Mouse (Mus musculus) adrenal gland, postnatal 14 days (tissue): ENCODE data around the gene Cd34. TPM values are rescaled to one million over a fixed set of nuclear protein-coding genes. Genes with fewer than 3 reads are reported as not detected.

Experiments used
- DNase-seq: peaks from one replicate; pipeline ENCODE4 v3.0.0; 2021; ENCODE audit warnings: mixed read lengths
- long read RNA-seq, 2 experiments: library from polyadenylated mRNA; stranded (forward); transcript quantifications; one replicate each; pipeline ENCODE4 v2.0.0; 2021
- total RNA-seq: library from RNA; stranded (reverse); gene quantifications from 2 replicates; pipeline ENCODE4 v1.2.3, GENCODE M21; 2021

Cd34 gene
- 79.3 and 95.3 TPM in 2 replicates for total RNA-seq
- long read RNA-seq, experiment 1, transcript Cd34-202 (8 exons, 2,554 nt), result minor isoform, 20 of 89 reads
- long read RNA-seq, experiment 1, transcript Cd34-201 (8 exons, 2,454 nt), result major isoform, 56 of 89 reads
- long read RNA-seq, experiment 1, partial matches to known transcripts, result 12 of 89 reads
- long read RNA-seq, experiment 1, other reads (novel, unspliced or antisense), result 1 of 89 reads
- long read RNA-seq, experiment 2, transcript Cd34-201 (8 exons, 2,454 nt), result major isoform, 35 of 73 reads
- long read RNA-seq, experiment 2, transcript Cd34-202 (8 exons, 2,554 nt), result minor isoform, 29 of 73 reads
- long read RNA-seq, experiment 2, partial matches to known transcripts, result 5 of 73 reads
- long read RNA-seq, experiment 2, other reads (novel, unspliced or antisense), result 4 of 73 reads

DNA sequence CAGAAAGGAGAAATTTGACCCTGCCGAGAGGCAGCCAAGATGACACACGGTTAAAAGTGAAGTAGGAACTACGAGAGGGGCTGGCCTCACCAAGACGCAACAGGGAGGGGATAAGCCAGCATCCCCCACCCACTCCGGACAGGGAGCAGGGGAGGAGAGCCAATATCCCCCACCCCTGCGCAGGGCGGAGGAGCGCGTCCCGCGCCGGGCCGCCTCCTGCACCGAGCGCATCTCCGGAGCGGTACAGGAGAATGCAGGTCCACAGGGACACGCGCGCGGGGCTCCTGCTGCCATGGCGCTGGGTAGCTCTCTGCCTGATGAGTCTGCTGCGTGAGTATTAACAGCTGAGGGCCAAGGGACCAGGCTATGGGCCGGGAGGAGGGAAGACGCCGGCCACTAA lies at the start of gene Cd34:
Cd34 (plus strand) TSS at position 105 of the 400 bp plus-strand sequence.
- DNase-seq, result peak; percentile 78

DNA sequence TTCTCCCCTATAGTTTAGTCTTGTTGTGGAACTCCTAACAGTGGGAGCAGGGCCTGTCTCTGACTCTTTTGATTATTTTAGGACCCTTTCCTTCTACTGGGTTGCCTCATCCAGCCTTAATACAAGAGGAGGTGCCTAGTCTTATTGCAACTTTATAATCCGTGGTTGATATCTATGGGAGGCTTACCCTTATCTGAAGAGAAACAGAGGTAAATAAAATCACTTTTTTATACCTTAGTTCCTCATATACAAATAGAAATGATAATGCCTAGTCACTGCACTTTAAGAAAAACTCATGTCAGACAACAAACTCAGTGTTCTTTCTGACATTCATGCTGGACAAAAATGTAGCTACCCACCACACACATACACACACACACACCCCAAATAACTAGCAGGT lies 44.1 kb upstream of the Cd34 start:
- no peak for DNase-seq

DNA sequence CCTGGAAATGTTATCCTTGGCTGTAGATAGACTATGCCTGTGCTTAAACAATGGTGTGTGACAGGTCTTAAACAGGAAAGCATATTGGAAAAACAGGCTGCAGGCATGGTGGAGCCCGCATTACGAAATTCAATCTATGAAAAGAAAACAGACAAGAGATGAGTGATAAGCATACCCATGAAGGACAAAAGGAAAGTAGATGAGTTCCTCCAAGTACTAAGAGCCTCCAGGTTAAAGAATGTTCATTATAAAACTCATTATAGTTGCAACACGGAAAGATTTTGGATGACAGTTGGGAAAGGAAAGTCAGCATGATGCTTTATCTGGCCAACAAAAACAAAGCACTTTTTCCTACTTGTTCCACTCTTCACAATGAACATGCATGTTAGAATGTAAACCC lies 43.3 kb upstream of the Cd34 start:
- DNase-seq, result no peak

DNA sequence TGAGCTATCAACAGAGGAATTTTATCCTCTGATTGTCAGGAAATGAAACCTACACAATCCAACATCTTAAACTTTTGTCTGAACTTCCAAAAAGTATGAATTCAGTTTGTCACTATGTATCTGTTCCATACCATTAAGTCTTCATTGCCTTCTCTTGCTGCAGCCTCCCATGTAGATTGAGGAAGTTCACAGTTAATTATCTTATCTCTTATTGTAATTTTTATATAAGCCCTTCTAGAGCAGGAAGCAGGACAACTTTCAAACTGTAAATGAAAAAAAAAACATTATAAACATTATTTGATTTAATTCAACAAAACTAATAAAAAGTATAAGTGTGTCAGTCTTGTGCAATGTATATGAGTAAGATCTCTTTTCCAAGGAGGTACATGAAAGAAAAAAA lies 37.5 kb upstream of the Cd34 start:
- no peak for DNase-seq

DNA sequence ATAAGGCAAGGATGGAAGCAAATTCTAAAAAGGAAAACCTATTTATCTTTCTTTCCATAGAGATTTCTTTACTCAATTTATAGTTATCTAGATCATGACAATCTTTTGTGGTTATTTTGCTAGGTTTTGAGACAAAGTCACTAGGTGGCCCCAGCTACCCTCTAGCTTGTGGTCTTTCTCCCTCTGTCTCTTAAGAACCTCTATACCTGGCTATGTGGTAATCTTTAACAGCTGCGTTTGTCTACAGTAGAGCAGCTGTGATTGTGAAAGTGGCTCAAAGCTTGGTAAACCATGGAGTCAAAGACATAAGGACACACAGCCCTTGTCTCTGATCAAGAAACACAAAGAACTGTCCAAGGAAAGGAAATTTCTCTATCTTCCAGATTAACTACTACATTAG lies 36.8 kb upstream of the Cd34 start:
- no peak for DNase-seq

DNA sequence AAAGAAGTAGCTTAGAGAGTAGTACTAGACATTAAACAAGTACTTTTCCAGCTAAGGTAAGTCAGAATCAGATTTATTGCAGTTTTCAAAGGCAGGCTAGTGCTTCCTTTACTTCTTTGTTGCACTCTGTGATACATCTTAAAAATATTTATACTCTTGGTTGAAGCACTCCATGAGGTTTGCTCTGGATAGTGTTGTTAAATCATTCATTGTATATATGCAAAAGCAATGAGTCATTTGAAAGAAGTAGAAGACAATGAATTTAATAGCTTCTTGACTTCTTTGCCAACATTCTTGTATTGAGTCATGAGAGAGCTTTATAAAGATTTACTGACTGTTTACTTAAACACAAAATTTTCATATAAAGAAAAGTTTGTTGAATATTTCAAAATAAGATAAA lies 29.7 kb upstream of the Cd34 start:
- DNase-seq, result no peak

DNA sequence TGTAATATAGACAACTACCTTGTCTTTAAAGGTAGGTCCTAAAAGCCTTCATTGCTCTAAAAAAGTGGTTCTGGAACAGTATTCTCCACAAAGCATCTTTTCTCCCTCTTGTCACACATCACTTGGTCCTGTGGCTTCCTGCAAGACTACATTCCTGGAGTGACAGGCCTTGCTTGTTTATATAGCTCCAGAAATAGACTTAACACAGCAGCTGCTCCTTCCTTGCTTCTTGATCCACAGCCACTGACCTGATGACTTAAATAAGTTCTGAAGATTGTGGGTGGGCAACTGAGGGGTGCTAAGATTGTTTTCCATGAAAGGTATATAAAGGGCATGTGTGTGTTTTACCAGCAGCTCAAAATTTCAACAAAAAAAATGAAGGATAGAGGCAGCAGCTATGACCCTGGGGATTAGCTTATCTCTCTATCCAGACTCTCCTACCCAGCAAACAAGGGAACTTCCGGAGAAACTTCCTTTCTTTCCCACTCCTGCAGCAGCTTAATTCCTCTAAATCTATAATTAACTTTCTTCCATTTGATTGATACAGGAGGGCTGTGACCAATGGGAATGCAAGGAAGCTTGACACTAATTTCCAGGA lies 12.8 kb upstream of the Cd34 start:
- no peak for DNase-seq

DNA sequence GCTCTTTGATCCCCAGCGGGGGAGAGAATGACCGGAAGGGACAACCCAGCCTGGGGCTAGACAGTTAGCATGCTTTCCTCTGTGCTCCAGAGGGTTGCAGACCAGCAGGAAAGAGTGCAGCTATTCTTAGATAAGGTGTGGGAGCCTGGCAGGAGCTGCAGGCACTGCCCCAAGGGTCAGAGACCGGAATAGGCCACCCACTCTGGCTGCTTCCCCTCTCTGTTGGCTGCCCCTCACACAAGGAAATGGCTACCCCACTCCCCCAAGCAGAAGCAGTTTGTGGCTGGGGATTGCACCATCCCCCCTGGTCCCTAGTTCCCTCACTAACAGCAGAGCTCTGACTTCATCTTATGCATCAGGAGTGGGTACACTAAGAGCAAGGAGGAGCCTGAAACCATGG lies 10.7 kb upstream of the Cd34 start:
- peak; percentile 24 for DNase-seq

DNA sequence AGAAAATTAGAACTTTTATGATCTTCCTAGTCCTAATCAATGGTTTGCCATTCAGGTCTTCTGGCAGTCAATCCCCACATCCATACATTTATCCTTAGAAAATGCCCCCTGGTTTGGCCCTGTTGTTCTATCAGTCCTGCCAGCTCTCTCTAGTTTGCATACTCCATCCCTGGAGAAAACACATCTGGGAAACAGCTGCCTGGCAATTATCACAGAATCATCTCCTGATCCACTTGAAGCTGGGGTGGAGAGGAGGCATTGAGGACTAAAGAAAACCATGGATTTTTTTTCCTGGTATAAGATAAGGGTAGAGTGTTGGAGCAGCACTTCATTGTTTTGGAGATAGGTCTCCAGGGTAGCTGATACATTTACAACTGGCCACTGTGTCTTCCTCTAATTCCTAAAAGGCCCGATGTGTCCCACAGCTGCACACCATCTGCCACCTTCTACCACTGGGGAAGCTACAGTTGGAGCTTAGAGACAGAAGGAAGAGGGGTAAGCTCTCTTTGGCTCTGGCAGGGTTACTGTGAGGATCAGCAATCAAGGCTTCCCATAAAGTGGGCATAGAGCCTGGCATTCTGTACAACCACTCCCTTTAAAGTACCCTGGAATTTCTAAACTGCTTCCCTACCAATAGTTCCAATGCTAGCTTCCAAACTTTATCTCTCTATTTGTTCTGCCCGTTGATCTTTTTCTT lies 9.2 kb upstream of the Cd34 start:
- DNase-seq, result no peak

DNA sequence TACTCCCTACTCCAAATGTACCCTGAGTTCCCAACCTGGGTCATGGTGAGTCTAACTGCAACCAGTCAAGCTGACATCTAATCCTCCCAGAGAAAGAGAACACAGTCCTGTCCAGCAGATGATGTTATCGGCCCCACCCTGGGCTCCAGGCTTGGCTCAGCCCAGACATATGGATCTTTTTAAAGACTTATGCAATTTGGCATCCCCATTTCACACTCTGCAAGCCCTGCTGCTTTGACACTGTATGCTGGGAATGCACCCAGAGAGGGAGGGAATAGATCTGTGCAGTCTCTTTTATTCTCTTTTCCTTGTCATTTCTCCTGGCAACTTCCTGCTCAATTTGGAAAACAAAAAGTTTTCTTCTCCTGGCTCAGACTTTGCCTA lies 8.7 kb upstream of the Cd34 start:
- DNase-seq, result no peak

DNA sequence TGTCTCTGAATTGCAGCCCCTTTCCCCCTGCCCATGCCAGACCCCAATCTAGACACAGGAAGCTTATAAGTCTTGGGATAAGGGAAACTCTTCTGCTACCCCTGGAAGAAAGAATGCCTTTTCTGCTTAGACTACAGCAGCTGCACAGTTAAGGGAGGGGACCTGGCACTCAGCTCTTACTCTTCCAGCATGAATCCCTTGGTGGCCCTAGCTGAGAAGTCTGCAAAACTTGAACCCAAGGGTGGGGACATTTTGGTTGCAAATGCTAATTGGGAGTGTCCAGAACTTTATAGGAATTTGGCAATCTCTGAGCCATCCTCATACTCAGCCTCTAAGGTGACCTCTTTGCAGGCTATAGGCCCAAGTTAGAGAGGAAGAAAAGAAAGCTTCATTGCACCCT lies 7.9 kb upstream of the Cd34 start:
- no peak for DNase-seq

DNA sequence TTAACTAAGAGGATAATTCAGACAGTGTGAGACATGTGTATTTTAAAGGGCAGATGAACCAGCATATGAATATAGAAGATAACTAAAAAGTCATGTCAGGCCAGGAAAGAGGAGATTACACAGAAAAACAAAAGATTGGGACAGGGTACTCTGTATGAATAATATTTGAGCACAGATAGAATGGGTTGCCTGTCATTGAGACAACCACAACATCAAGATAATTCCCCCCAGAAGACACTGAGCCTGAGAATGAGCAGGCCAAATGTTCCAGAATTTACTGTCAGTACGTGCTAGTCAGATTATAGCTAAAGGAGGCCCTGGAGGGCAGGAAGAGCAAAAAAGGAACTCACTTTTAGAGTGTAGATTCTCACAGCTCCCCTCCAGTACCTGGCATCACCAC lies 3.3 kb upstream of the Cd34 start:
- no peak for DNase-seq

DNA sequence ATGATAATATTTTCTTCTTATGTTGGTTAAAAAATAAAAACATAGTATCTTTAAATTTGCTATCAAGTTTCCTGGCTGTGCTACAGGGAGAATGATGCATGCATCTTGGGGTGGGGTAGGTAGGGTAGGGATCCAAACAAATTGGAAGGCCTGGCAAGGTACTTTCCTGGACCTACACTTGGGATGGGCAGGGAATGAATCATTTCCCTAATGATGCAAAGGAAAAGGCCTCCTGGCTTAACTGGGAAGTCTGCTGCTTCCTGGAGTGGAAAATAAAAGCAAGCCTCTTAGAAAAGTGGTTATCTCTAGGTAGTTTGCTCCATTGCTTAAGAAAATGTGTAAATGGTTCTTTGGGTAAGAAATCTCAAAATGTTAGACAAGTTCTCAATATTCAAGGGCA lies 2.9 kb downstream of the Cd34 start:
- no peak for DNase-seq

DNA sequence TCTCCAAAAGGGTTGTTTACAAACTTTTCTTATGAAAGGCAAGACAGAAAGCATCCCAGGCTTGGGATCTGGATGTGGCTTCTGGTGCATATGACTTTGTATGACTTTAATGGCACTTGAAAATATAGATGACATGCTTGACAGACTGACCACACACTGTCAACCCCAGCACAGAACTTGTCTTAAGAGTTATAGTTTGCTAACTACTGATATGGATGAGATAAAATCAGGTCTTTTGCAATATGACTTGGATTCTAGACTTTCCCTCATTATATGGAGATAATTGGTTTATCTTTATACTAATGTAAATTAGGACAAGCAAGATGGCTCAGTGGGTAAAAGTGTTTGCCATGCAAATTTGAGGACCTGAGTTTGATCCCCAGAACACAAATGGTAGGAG lies 4.3 kb downstream of the Cd34 start:
- DNase-seq, result no peak

DNA sequence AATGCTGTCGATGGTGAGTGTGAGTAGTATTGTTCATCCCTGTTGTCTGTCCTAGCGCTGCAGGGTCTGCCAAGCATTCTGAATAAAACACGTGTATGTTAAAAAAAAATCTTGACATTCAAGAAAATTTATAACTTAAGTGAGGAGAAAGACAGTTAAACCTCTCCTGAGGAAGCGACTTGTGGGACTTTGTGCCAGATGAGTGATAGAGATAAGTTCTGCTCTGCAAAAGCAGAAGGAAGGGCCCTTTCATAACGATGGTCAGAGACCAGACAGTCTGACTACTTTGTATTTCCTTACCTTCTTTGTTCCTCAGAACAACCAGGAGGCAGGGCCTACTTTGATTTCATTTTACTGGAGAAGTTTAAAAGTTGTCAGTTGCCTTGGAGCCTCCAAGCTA lies 4.9 kb downstream of the Cd34 start:
- no peak for DNase-seq

DNA sequence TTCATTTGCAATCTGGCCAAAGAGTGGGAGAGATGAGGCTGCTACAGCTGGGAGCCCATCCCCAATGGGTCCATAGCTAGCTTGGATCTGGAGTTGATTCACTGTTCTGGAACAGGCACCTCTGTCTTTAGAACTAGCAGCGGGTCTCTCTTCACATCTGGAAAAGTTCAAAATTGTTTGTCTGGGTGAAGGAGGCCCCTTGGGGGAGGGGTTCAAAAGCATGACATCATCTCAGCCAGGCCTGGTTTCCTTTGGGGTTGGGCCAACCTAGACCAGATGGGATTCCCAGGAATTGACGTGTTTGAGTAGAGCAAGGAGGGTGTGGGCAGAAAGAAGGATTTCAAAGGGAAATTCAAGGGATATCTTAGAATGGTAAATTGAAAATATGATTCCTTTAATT lies 6.8 kb downstream of the Cd34 start:
- peak; percentile 18 for DNase-seq

DNA sequence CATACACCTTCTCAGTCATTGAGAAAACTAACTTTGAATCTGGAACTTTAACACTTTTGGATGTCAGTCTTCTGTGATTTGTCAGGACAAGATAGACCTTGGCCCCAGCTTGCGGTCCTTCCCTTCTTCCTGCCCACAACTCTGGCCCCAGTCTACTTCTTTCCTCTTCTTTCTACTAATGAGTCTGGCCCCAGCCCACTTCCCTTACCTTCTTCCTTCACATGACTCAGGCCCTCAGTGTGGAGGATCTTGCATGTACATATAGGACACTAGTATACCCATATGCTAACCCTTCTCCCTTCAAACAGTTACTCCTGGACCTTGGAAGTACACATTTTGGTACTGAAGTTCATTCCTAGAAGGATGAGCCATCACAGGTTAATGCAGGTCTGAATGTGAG lies 7.8 kb downstream of the Cd34 start:
- no peak for DNase-seq

DNA sequence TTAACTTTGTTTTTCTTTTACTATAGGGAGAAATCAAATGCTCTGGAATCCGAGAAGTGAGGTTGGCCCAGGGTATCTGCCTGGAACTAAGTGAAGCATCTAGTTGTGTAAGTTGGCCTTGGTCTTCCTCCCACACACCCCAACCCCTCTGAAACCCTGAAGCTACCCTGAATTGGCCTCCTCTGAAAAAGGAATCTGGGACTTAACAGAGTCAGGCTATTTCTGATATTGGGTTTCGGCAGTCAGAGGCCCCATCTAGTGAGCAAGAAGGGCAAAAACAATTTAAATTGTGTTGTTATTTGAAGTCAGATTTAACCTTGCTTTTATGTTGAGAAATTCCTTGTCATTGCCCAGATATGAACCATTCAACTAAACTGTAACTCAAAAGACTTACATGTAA lies 12.3 kb downstream of the Cd34 start:
- peak; percentile 43 for DNase-seq

DNA sequence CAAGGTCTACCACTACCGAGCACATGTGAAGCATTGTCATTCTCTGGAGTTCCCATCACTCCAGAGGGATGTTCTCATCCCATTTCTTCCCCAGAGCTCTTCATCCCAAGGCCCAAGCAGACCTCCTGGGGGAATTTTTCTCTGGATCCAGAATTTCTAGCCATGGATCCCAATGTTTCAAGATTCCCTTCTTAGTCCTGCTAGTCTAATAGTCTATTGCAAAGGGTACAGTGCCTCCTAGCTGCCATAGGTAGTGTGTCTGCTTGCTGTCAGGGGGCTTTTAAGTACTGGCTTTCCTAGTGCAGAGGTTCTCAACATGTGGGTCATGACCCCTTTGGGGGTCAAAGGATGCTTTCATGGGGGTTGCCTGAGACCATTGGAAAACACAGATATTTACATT lies 14.3 kb downstream of the Cd34 start:
- no peak for DNase-seq

DNA sequence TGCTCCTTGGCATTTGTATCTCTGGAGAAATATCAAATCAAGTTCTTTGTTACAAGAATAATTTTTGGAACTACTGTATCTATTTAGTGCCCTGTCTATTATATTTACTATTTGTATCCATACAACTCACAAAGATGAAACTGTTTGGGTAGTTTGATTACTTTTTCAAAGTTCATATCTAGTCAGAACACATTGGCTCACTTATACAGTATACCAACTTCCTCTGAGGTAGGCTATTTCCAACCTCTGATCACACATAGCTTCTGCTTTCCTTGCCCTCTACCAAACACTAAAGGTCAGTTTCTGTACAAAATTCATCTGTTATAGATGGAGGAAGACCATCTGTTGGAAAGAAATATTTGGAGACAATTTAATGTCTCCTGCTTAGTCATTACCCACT lies 16.1 kb downstream of the Cd34 start:
- DNase-seq, result no peak

DNA sequence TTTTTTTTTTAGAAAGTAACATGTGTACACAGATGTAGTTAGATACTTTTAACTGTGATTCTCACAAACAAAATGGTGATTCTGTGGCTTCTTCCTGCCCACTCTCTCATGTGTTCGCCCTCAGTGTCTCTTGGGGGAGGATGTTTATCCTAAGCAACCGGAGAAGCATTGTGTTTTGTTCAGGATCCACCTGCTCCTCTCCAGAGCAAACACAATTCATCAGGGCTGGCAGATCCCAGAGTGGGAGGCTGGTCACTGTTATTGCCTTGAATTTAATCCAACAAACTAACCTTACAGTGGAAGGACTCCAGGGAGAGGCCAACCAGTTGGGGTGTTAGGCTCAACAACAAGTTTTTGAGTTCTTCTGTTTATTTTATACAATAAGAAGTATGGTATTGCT lies 17.1 kb downstream of the Cd34 start:
- no peak for DNase-seq

DNA sequence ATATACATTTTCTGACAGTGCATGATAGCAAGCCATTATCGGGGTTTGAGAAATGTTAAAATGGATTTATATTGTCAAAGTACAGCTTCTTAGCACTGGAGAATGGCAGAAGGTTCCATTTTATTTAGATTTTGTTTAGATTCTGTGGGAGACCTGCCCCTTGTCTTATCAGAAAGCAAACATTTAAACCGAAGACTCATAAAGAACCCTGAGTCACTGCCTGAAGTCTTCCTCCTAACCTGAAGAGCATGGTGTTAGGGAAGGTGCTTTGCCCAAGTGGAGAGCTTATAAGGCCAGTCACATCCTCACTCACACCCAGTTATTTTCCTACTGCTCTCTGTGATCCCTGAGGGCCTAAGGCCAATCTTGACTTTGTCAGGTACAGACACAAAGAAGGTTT lies 18.4 kb downstream of the Cd34 start:
- DNase-seq, result no peak

DNA sequence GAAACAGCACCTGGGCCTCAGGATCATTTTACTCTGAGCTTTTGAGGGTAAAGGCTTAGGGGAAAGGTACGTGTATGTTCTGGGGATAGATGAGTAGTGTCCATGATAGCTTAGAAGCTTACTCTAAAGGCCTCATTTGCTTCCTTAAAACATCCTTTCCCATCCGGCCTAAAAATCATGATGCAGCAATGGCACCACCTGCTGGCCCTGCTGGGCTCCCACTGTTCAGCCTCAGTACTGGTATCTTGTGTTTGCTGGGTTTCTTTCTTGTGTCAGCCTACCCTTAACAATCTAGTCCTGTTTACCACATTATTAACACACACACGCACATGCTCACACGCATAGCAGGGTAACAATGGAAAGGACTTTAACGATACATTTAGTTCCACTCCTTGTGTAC lies 23.6 kb downstream of the Cd34 start:
- DNase-seq, result peak; percentile 79

DNA sequence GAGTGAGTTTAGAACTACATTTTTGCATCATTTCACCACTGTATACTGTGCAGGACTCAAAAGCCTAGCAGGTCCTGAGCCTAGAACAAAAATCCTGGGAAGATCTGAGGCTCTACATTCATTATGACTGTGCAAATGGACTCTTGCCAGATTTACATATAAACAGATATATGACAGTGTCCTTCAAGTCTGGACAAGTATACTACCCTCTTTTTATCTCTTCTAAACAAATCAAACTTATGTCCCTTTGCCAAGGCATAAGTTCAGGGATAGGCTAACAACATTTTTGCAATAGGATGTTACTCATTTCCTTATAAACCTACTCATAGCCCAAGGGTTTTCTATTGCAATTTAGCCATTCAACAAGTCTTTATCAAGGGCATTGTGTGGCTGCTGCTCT lies 24.1 kb downstream of the Cd34 start:
- DNase-seq, result no peak
